Mouse (Mus musculus): ENCODE results near the gene Vdr. TPM values are rescaled to one million over a fixed set of nuclear protein-coding genes. Genes with fewer than 3 reads are reported as not detected.

Vdr gene
- polyA plus RNA-seq, 1 experiment from 2014 or later, result not detected

- no peak for ATAC-seq (ENCODE audit: low FRiP score, low TSS enrichment)
- H3K27ac ChIP-seq (replicated peaks; ENCODE audit: low read depth, low read length), result peak overlapping the region; percentile 37; the same call in 1 of the 2 replicates
- H3K9ac ChIP-seq (replicated peaks; ENCODE audit: low read length), result no peak overlapping the region
Measured at GRCm38 (mm10) chr15:97812875-97813274, 97.6 kb downstream of the Vdr start.

GRCm38 (mm10) chr15:97812126-97812525 lies 98.3 kb downstream of the Vdr start:
- no peaks in the 10 kb centered on the region for H3K9me3 ChIP-seq (ENCODE audit: control insufficient read depth, low read length)
- no peak overlapping the region for H3K4me2 ChIP-seq (ENCODE audit: low read length)
- no peak overlapping the region for H3K4me3 ChIP-seq (replicated peaks; ENCODE audit: low read depth, low read length)
- H3K9ac ChIP-seq (replicated peaks; ENCODE audit: low read length), result no peak overlapping the region
- H3K4me1 ChIP-seq (ENCODE audit: control insufficient read depth, insufficient read depth, low read length), result peaks cover 22% of the 10 kb centered on the region
- DNase-seq, result peak; percentile 44
- H3K36me3 ChIP-seq (ENCODE audit: control insufficient read depth, insufficient read depth, low read length), result peaks cover 35% of the 10 kb centered on the region
- ATAC-seq (ENCODE audit: low FRiP score, low TSS enrichment), result 0 out of 2 replicates have a peak, but pooled peaks have one; percentile 31
- 72% methylated on average over 6 of the region's 6 CpGs for whole genome bisulfite sequencing
- no peaks in the 10 kb centered on the region for H3K27me3 ChIP-seq (ENCODE audit: control insufficient read depth, insufficient read depth, low read length)
- peak overlapping the region; percentile 27; the same call in 1 of the 2 replicates for H3K27ac ChIP-seq (replicated peaks; ENCODE audit: low read depth, low read length)

More at GRCm38 (mm10) chr15:97812875-97813274, 97.6 kb downstream of the Vdr start:
- DNase-seq, result no peak
- Histone ChIP-seq H3K9me3 (ENCODE audit: control insufficient read depth, low read length) (no peaks in the 10 kb centered on the region), H3K4me1 (ENCODE audit: control insufficient read depth, insufficient read depth, low read length) (peaks cover 22% of the 10 kb centered on the region), H3K4me3 (replicated peaks; ENCODE audit: low read depth, low read length) (no peak overlapping the region), H3K36me3 (ENCODE audit: control insufficient read depth, insufficient read depth, low read length) (peaks cover 28% of the 10 kb centered on the region), H3K27me3 (ENCODE audit: control insufficient read depth, insufficient read depth, low read length) (no peaks in the 10 kb centered on the region), H3K4me2 (ENCODE audit: low read length) (no peak overlapping the region)
- WGBS, result 65% methylated on average over 7 of the region's 7 CpGs

- Histone ChIP-seq H3K27ac (replicated peaks; ENCODE audit: low read depth, low read length) (no peak overlapping the region), H3K9ac (replicated peaks; ENCODE audit: low read length) (no peak overlapping the region), H3K4me1 (ENCODE audit: control insufficient read depth, insufficient read depth, low read length) (peaks cover 22% of the 10 kb centered on the region), H3K9me3 (ENCODE audit: control insufficient read depth, low read length) (no peaks in the 10 kb centered on the region), H3K4me2 (ENCODE audit: low read length) (no peak overlapping the region), H3K36me3 (ENCODE audit: control insufficient read depth, insufficient read depth, low read length) (peaks cover 44% of the 10 kb centered on the region), H3K27me3 (ENCODE audit: control insufficient read depth, insufficient read depth, low read length) (no peaks in the 10 kb centered on the region), H3K4me3 (replicated peaks; ENCODE audit: low read depth, low read length) (no peak overlapping the region)
- DNase-seq, result no peak
- ATAC-seq (ENCODE audit: low FRiP score, low TSS enrichment), result no peak
- WGBS, result 88% methylated on average over 9 of the region's 9 CpGs
Measured at GRCm38 (mm10) chr15:97811307-97811706, 99.1 kb downstream of the Vdr start.

GRCm38 (mm10) chr15:97810399-97810798 lies 100.0 kb downstream of the Vdr start:
- Histone ChIP-seq H3K27ac (replicated peaks; ENCODE audit: low read depth, low read length) (no peak overlapping the region), H3K9me3 (ENCODE audit: control insufficient read depth, low read length) (no peaks in the 10 kb centered on the region), H3K36me3 (ENCODE audit: control insufficient read depth, insufficient read depth, low read length) (peaks cover 48% of the 10 kb centered on the region), H3K4me1 (ENCODE audit: control insufficient read depth, insufficient read depth, low read length) (peaks cover 22% of the 10 kb centered on the region), H3K27me3 (ENCODE audit: control insufficient read depth, insufficient read depth, low read length) (no peaks in the 10 kb centered on the region), H3K4me3 (replicated peaks; ENCODE audit: low read depth, low read length) (no peak overlapping the region), H3K9ac (replicated peaks; ENCODE audit: low read length) (no peak overlapping the region), H3K4me2 (ENCODE audit: low read length) (no peak overlapping the region)
- ATAC-seq (ENCODE audit: low FRiP score, low TSS enrichment), result no peak
- DNase-seq, result no peak
- WGBS, result 94% methylated on average over 5 of the region's 5 CpGs

- Histone ChIP-seq H3K4me2 (ENCODE audit: low read length) (no peak overlapping the region), H3K9ac (replicated peaks; ENCODE audit: low read length) (no peak overlapping the region), H3K36me3 (ENCODE audit: control insufficient read depth, insufficient read depth, low read length) (peaks cover 52% of the 10 kb centered on the region), H3K9me3 (ENCODE audit: control insufficient read depth, low read length) (no peaks in the 10 kb centered on the region), H3K4me1 (ENCODE audit: control insufficient read depth, insufficient read depth, low read length) (peaks cover 22% of the 10 kb centered on the region), H3K27ac (replicated peaks; ENCODE audit: low read depth, low read length) (no peak overlapping the region), H3K4me3 (replicated peaks; ENCODE audit: low read depth, low read length) (no peak overlapping the region), H3K27me3 (ENCODE audit: control insufficient read depth, insufficient read depth, low read length) (no peaks in the 10 kb centered on the region)
- ATAC-seq (ENCODE audit: low FRiP score, low TSS enrichment), result no peak
- DNase-seq, result peak; percentile 59
- 87% methylated on average over 5 of the region's 5 CpGs for WGBS
Measured at GRCm38 (mm10) chr15:97809942-97810341, 100.5 kb downstream of the Vdr start.

- peaks cover 22% of the 10 kb centered on the region for H3K4me1 ChIP-seq (ENCODE audit: control insufficient read depth, insufficient read depth, low read length)
- no peak overlapping the region for H3K9ac ChIP-seq (replicated peaks; ENCODE audit: low read length)
- no peaks in the 10 kb centered on the region for H3K27me3 ChIP-seq (ENCODE audit: control insufficient read depth, insufficient read depth, low read length)
- no peak overlapping the region for H3K27ac ChIP-seq (replicated peaks; ENCODE audit: low read depth, low read length)
- H3K36me3 ChIP-seq (ENCODE audit: control insufficient read depth, insufficient read depth, low read length), result peaks cover 56% of the 10 kb centered on the region
- DNase-seq, result no peak
- 93% methylated on average over 14 of the region's 14 CpGs for WGBS
- H3K9me3 ChIP-seq (ENCODE audit: control insufficient read depth, low read length), result no peaks in the 10 kb centered on the region
- H3K4me2 ChIP-seq (ENCODE audit: low read length), result no peak overlapping the region
- no peak overlapping the region for H3K4me3 ChIP-seq (replicated peaks; ENCODE audit: low read depth, low read length)
- ATAC-seq (ENCODE audit: low FRiP score, low TSS enrichment), result no peak
Measured at GRCm38 (mm10) chr15:97809206-97809605, 101.2 kb downstream of the Vdr start.

GRCm38 (mm10) chr15:97808532-97808931 lies 101.9 kb downstream of the Vdr start:
- WGBS, result 88% methylated on average over 14 of the region's 14 CpGs
- Histone ChIP-seq H3K4me1 (ENCODE audit: control insufficient read depth, insufficient read depth, low read length) (peaks cover 17% of the 10 kb centered on the region), H3K27me3 (ENCODE audit: control insufficient read depth, insufficient read depth, low read length) (no peaks in the 10 kb centered on the region), H3K27ac (replicated peaks; ENCODE audit: low read depth, low read length) (no peak overlapping the region), H3K36me3 (ENCODE audit: control insufficient read depth, insufficient read depth, low read length) (peaks cover 56% of the 10 kb centered on the region), H3K9me3 (ENCODE audit: control insufficient read depth, low read length) (no peaks in the 10 kb centered on the region), H3K4me3 (replicated peaks; ENCODE audit: low read depth, low read length) (no peak overlapping the region), H3K9ac (replicated peaks; ENCODE audit: low read length) (no peak overlapping the region), H3K4me2 (ENCODE audit: low read length) (no peak overlapping the region)
- DNase-seq (no peak), ATAC-seq (ENCODE audit: low FRiP score, low TSS enrichment) (no peak)

GRCm38 (mm10) chr15:97807867-97808266 lies 102.6 kb downstream of the Vdr start:
- Histone ChIP-seq H3K4me3 (replicated peaks; ENCODE audit: low read depth, low read length) (no peak overlapping the region), H3K9me3 (ENCODE audit: control insufficient read depth, low read length) (no peaks in the 10 kb centered on the region), H3K9ac (replicated peaks; ENCODE audit: low read length) (no peak overlapping the region), H3K36me3 (ENCODE audit: control insufficient read depth, insufficient read depth, low read length) (peaks cover 56% of the 10 kb centered on the region), H3K27ac (replicated peaks; ENCODE audit: low read depth, low read length) (no peak overlapping the region), H3K4me1 (ENCODE audit: control insufficient read depth, insufficient read depth, low read length) (peaks cover 10% of the 10 kb centered on the region), H3K4me2 (ENCODE audit: low read length) (no peak overlapping the region), H3K27me3 (ENCODE audit: control insufficient read depth, insufficient read depth, low read length) (no peaks in the 10 kb centered on the region)
- ATAC-seq (ENCODE audit: low FRiP score, low TSS enrichment) (no peak), DNase-seq (no peak)
- WGBS, result 82% methylated on average over 12 of the region's 12 CpGs
